Mouse (Mus musculus) 3134 (cell line): Measurements from ENCODE around the gene Nphp4.
"Not testable (repeated sequence)": the region's sequence is repeated elsewhere in the genome, so short reads cannot be mapped to it uniquely, and the experiment has no call there.

ENCODE experiments used
- DNase-seq: peaks from one replicate; pipeline ENCODE4 v3.0.0-alpha.2; 2011; ENCODE audit warnings: low spot score; ENCODE audit not compliant: insufficient read length; ENCODE audit errors: extremely low read depth

Gene Nphp4

GRCm38 (mm10) chr4:152554421-152554820 lies 77.9 kb downstream of the Nphp4 start:
- DNase-seq: no peak

- not testable (repeated sequence) for DNase-seq
Observed at GRCm38 (mm10) chr4:152555806-152556205, 79.3 kb downstream of the Nphp4 start.

- DNase-seq: no peak
Observed at GRCm38 (mm10) chr4:152558246-152558645, 81.7 kb downstream of the Nphp4 start.

GRCm38 (mm10) chr4:152568006-152568405 lies 91.5 kb downstream of the Nphp4 start:
- DNase-seq: no peak

- DNase-seq: no peak
Observed at GRCm38 (mm10) chr4:152568662-152569395, 92.3 kb downstream of the Nphp4 start.

- DNase-seq: no peak
Observed at GRCm38 (mm10) chr4:152574266-152574665, 97.8 kb downstream of the Nphp4 start.

GRCm38 (mm10) chr4:152576826-152577225 lies 100.3 kb downstream of the Nphp4 start:
- DNase-seq: no peak

GRCm38 (mm10) chr4:152579956-152580355 lies 103.5 kb downstream of the Nphp4 start:
- DNase-seq: no peak

GRCm38 (mm10) chr4:152582206-152582605 lies 105.7 kb downstream of the Nphp4 start:
- DNase-seq: no peak

- no peak for DNase-seq
Observed at GRCm38 (mm10) chr4:152583616-152584015, 107.1 kb downstream of the Nphp4 start.

- DNase-seq: no peak
Observed at GRCm38 (mm10) chr4:152585526-152585925, 109.0 kb downstream of the Nphp4 start.

GRCm38 (mm10) chr4:152586175-152586574 lies 109.7 kb downstream of the Nphp4 start:
- no peak for DNase-seq

GRCm38 (mm10) chr4:152604285-152604684 lies 127.8 kb downstream of the Nphp4 start:
- no peak for DNase-seq

GRCm38 (mm10) chr4:152609196-152609595 lies 132.7 kb downstream of the Nphp4 start:
- DNase-seq: no peak

- no peak for DNase-seq
Observed at GRCm38 (mm10) chr4:152610026-152610425, 133.5 kb downstream of the Nphp4 start.
